Mouse (Mus musculus) left cerebral cortex, adult 9 months (tissue): ENCODE data around the gene Cenpf.

Experiments
- DNase-seq, 2 experiments: peaks; one replicate each; pipeline ENCODE4 v3.0.0; 2022; ENCODE audit warnings: low spot score in 2 of 2

Cenpf gene

GRCm38 (mm10) chr1:189687654-189688387 lies at the start of gene Cenpf:
Gene Cenpf (minus strand): TSS chr1:189688086.
- DNase-seq, result peak; percentile 93 to 98

DNA sequence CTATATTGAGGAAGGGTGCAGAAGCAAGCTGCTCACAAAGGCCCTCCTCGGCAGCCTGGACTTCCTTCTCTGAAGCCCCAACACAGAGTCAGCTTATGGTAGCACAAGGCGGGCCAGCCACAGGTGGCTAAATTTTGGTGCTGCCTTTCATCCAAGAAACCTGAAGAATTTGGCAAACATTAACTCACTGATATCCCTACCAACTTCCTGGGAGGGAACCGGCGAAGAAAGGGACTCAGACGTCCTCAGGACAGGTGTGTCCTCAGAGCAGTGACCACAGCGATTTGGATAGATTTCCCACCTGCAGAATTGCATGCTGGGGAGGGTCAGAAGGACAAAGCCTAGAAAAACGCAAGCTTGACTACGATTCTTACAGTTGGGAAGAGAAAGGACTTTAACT lies 44.3 kb upstream of the Cenpf start:
- DNase-seq, result no peak

- no peak for DNase-seq
Observed at GRCm38 (mm10) chr1:189731697-189732096, 43.8 kb upstream of the Cenpf start.

DNA sequence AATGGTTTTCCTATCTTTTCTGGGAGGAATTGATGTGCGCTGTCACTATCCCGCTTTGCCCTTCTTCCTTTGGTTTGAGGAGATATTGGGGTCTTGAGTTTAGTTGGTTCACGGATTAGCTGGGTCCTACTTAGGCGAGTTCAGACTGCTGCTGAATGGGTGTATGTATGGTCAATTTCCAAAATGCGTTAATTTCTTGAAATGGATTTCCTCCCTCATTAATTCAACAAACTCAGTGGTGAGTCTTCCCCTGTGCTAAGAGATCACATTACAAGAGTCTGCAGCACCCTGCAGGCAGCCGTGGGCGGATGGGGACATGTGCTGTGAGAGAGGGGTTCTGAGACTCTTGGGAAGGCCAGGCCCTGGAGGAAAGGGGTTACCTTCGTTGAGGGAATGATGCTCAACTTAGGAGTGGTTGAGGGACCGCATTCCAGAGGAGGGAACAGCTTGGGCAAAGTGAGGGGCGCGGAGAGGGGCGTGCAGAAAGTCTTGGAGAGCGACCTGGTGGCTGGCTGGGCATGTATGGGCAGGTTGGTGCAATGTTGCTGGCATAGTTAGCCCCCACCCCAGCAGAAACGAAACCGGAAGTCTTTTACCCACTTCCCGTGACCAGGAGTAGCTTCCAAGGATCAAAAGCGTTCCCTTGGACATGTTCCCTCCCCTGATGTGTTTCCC lies 41.4 kb upstream of the Cenpf start:
- DNase-seq, result no peak

GRCm38 (mm10) chr1:189728784-189729115 lies 40.9 kb upstream of the Cenpf start:
- DNase-seq, result no peak

- DNase-seq, result no peak
Observed at GRCm38 (mm10) chr1:189727884-189728783, 40.2 kb upstream of the Cenpf start, which contains the start of gene Ptpn14. Gene Ptpn14 (plus strand): TSS chr1:189728268.

GRCm38 (mm10) chr1:189727346-189727883 lies 39.5 kb upstream of the Cenpf start:
- DNase-seq, result no peak

DNA sequence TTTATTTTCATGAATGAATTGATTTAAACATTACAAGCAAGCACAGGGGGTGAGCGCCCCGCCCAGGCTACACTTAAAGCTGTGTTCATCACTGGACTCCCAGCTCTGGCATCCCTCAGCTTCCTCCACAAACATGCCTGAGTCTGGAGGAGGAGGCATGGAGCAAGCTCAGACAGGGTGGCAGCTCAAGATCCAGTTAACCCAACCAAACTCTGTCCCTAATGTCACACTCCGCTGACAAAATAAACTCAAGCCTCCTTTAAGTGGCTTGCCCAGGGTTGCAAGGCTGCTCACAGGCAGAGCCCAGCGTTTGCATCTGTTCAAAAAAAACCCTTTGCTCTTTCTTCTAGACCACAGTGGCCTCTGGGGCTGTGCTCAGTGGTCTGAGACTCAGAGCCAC lies 38.2 kb upstream of the Cenpf start:
- DNase-seq, result no peak

DNA sequence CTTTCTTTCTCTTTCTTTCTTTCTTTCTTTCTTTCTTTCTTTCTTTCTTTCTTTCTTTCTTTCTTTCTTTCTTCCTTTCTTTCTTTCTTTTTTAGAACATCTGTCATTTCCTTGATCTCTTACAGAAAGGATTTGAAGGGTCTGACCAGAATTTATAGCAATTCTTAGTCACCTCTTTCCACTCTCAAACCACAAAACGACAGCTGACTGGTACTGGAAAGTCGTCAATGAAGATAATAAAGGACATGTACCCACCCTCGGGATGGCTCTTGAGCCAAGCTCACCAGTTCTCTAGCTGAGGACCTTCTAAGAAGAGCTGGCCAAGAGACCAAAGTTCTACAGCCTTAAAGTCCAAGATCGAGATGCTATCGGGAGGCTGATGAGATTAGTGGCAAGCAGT lies 30.7 kb upstream of the Cenpf start:
- no peak for DNase-seq

DNA sequence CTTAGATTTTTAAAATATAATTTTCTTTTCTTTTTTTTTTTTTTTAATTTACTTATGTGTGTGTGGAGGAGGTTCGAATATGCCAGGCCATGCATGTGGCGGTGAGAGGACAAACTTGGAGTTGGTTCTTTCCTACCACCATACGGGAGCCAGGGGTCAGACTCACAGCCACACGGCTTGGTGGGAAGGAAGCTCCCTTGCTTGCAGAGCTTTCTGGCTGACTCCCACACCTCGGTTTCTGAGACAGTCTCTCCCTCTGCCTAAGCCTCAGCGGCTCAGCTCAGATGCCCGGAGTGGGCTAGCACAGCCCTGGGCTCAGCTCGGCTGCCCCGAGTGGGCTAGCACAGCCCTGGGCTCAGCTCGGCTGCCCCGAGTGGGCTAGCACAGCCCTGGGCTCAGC lies 29.7 kb upstream of the Cenpf start:
- no peak for DNase-seq

DNA sequence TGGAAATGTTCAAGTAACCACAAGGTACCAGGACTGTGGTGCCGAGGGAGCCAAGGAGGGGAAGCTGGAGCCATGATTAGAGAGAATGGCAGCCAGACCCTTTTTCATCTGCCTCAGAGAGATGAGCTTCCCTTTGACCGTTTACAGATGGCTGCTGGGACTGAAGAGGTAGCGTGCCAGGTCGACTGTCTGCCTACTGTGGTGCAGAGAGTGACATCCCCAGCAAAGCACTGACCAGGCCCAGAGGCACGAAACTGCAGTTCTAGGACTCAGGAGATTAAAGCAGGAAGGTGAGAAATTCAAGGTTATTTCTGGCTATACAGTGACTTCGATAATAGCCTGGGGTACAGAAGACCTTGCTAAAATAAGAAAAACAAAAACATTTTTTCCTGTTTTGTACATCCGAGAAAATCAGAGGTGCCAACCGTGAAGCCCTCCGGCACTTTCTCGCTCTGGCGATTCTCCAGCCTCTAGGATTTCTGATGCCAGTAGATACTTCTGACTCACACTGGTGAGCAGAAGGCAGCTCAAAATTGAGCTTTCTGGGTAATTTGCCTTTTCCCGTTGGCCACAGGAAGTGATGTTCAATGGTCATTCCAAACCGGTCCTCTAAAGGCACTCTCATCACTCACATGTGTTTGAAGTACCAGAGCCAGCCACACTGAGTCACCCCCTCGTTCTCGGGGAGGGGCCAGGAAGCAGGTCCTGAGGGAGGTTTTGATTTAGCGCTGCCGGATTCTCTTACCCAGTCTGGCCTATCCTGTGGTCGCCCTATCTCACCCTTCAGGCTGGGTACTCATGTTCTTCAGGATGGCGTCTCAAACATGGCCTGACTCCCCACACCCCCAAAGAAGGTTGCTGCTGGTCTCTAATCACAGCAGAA lies 28.3 kb upstream of the Cenpf start:
- DNase-seq, result no peak

- DNase-seq, result no peak
Observed at GRCm38 (mm10) chr1:189709001-189709400, 21.1 kb upstream of the Cenpf start.

DNA sequence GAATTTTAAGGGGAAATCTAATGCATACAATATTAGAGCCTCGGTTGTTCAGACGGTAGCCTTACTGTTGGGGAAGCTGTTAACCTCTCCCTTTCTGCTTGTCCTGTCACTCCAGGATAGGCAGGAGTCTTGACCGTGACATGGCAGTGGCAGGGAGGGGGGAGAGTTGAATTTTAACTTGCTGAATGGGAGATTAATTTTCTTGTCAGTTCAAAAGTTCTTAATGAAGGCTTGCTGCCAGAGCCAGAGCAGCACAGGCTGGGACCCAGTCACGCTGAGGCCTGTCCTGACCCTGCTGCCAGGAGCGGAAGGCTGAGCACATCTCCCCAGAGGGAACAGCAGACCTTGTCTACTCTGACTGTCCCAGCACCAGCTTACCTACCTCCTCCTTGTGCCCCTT lies 19.5 kb upstream of the Cenpf start:
- no peak for DNase-seq

- DNase-seq, result no peak
Observed at GRCm38 (mm10) chr1:189707014-189707413, 19.1 kb upstream of the Cenpf start.

GRCm38 (mm10) chr1:189706040-189706645 lies 18.3 kb upstream of the Cenpf start:
- no peak for DNase-seq

- no peak for DNase-seq
Observed at GRCm38 (mm10) chr1:189703591-189703990, 15.7 kb upstream of the Cenpf start.

GRCm38 (mm10) chr1:189703156-189703555 lies 15.3 kb upstream of the Cenpf start:
- DNase-seq, result no peak

- DNase-seq, result peak in 1 of 2 experiments; percentile 72
Observed at GRCm38 (mm10) chr1:189700990-189701389, 13.1 kb upstream of the Cenpf start.

DNA sequence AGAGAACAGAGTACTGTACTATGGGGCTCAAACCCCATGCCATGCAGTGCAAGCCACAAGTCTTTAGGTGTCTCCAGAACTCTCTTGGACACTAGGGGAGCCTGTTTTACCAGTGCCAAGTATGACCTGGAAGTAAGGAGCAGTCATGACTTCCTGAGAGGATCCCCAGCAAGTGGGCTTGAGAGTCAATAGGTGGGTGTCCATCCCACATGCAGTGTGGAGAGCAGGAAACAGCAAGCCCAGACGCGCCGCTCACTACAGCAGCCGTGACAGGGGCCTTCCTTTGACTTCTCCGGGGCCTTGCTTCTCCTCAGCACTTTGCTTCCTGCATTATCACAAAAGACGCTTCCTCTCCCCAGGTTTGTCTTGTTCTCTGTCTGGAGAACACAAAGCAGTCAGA lies 12.3 kb upstream of the Cenpf start:
- DNase-seq, result no peak

DNA sequence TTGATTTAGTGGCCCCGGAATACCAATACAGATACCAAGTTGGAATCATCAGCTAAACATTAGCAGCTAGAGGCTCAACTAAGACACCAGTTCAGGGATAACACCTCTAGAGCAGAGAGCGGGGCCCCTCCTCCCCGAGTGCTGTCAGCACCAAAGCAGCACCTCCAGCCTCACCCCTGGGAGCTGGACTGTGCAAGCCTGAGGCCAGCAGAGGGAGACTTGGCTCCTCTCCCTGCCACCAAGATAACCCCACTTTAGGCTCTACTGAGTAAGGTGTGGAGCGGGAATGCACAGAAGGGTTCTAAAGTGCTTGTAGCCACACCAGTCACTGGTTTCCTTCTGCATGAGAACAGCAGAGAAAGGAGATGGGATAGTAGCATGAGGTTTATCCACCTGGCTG lies 10.5 kb upstream of the Cenpf start:
- DNase-seq, result no peak

GRCm38 (mm10) chr1:189695321-189695720 lies 7.4 kb upstream of the Cenpf start:
- DNase-seq, result no peak
